ENCODE assay signal across 8 mouse cellular contexts in genomic region chr17:29773339-29773738, GRCm38 (mm10). TPM values are rescaled to one million over a fixed set of nuclear protein-coding genes. Genes with fewer than 3 reads are reported as not detected.
DNase-seq lines count a peak whose midpoint lies in the region; ATAC-seq lines count a peak whose summit lies in the region.

No protein-coding gene starts in this region.

- H3K4me1 ChIP-seq in heart, embryonic 11.5 days (ENCODE audit: control insufficient read depth, insufficient read depth, low read length) = no peaks in the 10 kb centered on the region
- H3K4me1 ChIP-seq in liver, embryonic 13.5 days (replicated peaks) = peaks cover 7% of the 10 kb centered on the region

- 15% methylated on average over 14 of the region's 14 CpGs for WGBS in heart, embryonic 11.5 days (ENCODE audit: insufficient replicate concordance)
- WGBS in liver, embryonic 13.5 days (ENCODE audit: insufficient replicate concordance) = 12% methylated on average over 14 of the region's 14 CpGs

- no peak for ATAC-seq in heart, embryonic 11.5 days (replicated peaks; ENCODE audit: insufficient number of reproducible peaks, low FRiP score, low TSS enrichment)
- peak; percentile 19 for ATAC-seq in CD4-positive, CD25-positive, alpha-beta regulatory T cell, adult 4 months
- peak; percentile 39 for ATAC-seq in liver, embryonic 13.5 days (ENCODE audit: low read depth)

- H3K9ac ChIP-seq in heart, embryonic 11.5 days (ENCODE audit: low read depth, low read length) = no peak overlapping the region
- no peak overlapping the region for H3K9ac ChIP-seq in liver, embryonic 13.5 days

- H3K36me3 ChIP-seq in heart, embryonic 11.5 days (ENCODE audit: control insufficient read depth, insufficient read depth, low read length) = no peaks in the 10 kb centered on the region
- no peaks in the 10 kb centered on the region for H3K36me3 ChIP-seq in liver, embryonic 13.5 days

- DNase-seq in heart, adult 9 months (ENCODE audit: low spot score in 2 of 2) = peak; percentile 11 to 17
- DNase-seq in c-Kit-negative CD71-positive TER-119-positive erythroid progenitor cells, embryonic 14.5 days (ENCODE audit: low read depth, low spot score) = peak; percentile 29
- peak; percentile 59 for DNase-seq in gastrocnemius, postnatal 10 days
- DNase-seq in liver, embryonic 13.5 days = peak; percentile 38
- DNase-seq in ovary, postnatal 10 days (ENCODE audit: low spot score) = peak; percentile 9
- DNase-seq in urinary bladder, postnatal 25 days (ENCODE audit: low spot score) = peak; percentile 48

- H3K27ac ChIP-seq in heart, embryonic 11.5 days (ENCODE audit: low read depth, low read length) = no peak overlapping the region
- no peak overlapping the region for H3K27ac ChIP-seq in liver, embryonic 13.5 days

- H3K27me3 ChIP-seq in heart, embryonic 11.5 days (ENCODE audit: control insufficient read depth, insufficient read depth, low read length) = 0 out of 2 replicates have a peak, but pooled peaks cover 5% of the 10 kb centered on the region
- H3K27me3 ChIP-seq in liver, embryonic 13.5 days = peaks cover 27% of the 10 kb centered on the region

- no peak overlapping the region for H3K4me2 ChIP-seq in heart, embryonic 11.5 days
- H3K4me2 ChIP-seq in liver, embryonic 13.5 days = no peak overlapping the region

- H3K9me3 ChIP-seq in heart, embryonic 11.5 days (replicated peaks; ENCODE audit: control insufficient read depth, low read length) = no peaks in the 10 kb centered on the region
- no peaks in the 10 kb centered on the region for H3K9me3 ChIP-seq in liver, embryonic 13.5 days (replicated peaks)

- no peak overlapping the region for H3K4me3 ChIP-seq in heart, embryonic 11.5 days (ENCODE audit: low read depth, low read length)
- no peak overlapping the region for H3K4me3 ChIP-seq in liver, embryonic 13.5 days (replicated peaks)

RNA-seq across cellular contexts. Expression of gene Ccdc167, which starts 56.5 kb away (rescaled TPM):
- polyA plus RNA-seq in heart, embryonic 11.5 days (2014; fragmentation: Nextera tagmentation; extraction: Ambion mirVana) = 18.0 and 19.3 TPM in 2 replicates
- 10 to 100 TPM in 1 of 2 experiments, 1 to 10 TPM in 1; 7.8 to 10.1 TPM for polyA plus RNA-seq in CD4-positive, CD25-positive, alpha-beta regulatory T cell, adult 4 months (2017; shearing (Covaris generic))
- total RNA-seq in gastrocnemius, postnatal 10 days (2021) = 1 to 10 TPM; 6.2 to 9.3 TPM
- polyA plus RNA-seq in liver, embryonic 13.5 days (2015; fragmentation: Nextera tagmentation; extraction: Ambion mirVana) = 7.4 and 7.7 TPM in 2 replicates

Comparison
In these comparisons a context has a peak if more than half of its experiments do, and no peak if none do; other contexts are left out.
1. DNase-seq: peak in every context shown above with its lines; median percentile 59 in gastrocnemius, postnatal 10 days; 48 in urinary bladder, postnatal 25 days; 38 in liver, embryonic 13.5 days; 29 in c-Kit-negative CD71-positive TER-119-positive erythroid progenitor cells, embryonic 14.5 days; 14 in heart, adult 9 months; 9 in ovary, postnatal 10 days.